Mouse (Mus musculus): Measurements from ENCODE around the gene C1qtnf4. TPM values are rescaled to one million over a fixed set of nuclear protein-coding genes. Genes with fewer than 3 reads are reported as not detected.

The C1qtnf4 gene
- total and polyA plus RNA-seq, 3 experiments, result 4.2 to 8.4 (median 4.4) TPM

DNA sequence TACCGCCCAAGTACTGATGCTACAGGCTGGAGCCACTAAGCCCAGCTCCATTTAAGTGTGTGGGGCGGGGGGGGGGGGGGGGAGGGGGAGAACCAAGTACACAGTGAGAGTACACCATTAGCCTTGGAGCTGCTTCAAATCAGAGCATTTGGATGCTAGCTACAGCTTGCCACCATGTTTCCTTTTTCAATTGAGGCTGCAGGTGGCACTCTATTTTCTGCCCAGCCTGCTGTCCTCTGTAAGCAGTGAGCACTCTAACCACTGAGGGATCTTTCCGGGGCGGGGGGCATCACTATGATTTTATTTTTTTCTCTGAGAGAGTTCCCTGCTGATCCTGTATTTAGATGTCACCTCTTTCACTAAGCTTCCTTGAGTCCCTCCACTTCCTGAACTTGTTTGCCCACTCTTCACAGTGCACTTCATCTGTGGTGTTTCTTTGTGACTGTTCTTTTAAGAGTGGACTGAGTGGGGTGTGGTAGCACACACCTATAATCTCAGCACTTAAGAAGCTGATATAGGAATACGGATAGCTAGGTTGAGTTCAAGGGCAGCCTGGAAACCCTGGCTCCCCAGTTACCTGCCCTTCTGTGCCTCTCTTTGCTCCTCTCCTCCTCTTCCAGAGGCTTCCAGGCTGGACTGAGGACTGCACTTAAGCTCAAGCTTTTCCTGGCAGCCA lies 7.9 kb upstream of the C1qtnf4 start:
- Histone ChIP-seq H3K4me3 (no peak overlapping the region), H3K4me1 (ENCODE audit: control insufficient read depth, insufficient read depth, low read length) (no peaks in the 10 kb centered on the region; the same call in 1 of the 2 replicates), H3K9ac (ENCODE audit: low read depth, low read length) (no peak overlapping the region), H3K36me3 (ENCODE audit: control insufficient read depth, insufficient read depth, low read length) (no peaks in the 10 kb centered on the region), H3K27me3 (ENCODE audit: control insufficient read depth, insufficient read depth, low read length) (peaks cover 1% of the 10 kb centered on the region; the same call in 1 of the 2 replicates), H3K27ac (no peak overlapping the region), H3K79me2 (replicated peaks; ENCODE audit: control insufficient read depth, insufficient read depth, low read length) (no peaks in the 10 kb centered on the region)
- WGBS, result 53% methylated on average over 5 of the region's 5 CpGs
- intact Hi-C loops (cut with DNase I), result no loop called here
- TF ChIP-seq EP300 (IDR thresholded peaks at IDR 0.05; ENCODE audit: insufficient read depth, low read depth, low read length) (no peak), POLR2A (IDR thresholded peaks at IDR 0.05; ENCODE audit: insufficient read depth, low read depth, low read length) (no peak), CTCF (IDR thresholded peaks at IDR 0.05) (no peak)
- no peak for DNase-seq

DNA sequence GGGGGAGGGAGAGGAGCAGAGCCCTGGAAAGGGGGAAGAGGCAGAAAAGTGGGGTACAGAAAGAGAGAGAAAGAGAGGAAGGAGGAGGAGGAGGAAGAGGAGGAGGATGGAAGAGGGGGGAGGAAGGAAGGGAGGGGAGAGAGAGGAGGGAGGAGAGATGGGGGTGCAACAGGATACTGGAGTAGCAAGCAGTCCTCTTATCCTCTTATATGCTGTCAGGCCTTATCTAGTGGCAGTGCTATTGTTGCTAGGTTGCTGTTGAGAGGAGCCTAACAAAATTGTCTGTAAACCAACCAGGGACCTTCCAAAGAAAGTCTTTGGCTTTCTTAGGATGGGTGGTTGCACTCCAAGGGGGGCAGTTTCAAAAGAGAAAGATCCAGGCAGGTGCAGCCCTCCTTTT lies 6.2 kb upstream of the C1qtnf4 start:
- no peak for DNase-seq
- TF ChIP-seq POLR2A (IDR thresholded peaks at IDR 0.05; ENCODE audit: insufficient read depth, low read depth, low read length) (no peak), CTCF (IDR thresholded peaks at IDR 0.05) (no peak), EP300 (IDR thresholded peaks at IDR 0.05; ENCODE audit: insufficient read depth, low read depth, low read length) (no peak)
- Histone ChIP-seq H3K79me2 (replicated peaks; ENCODE audit: control insufficient read depth, insufficient read depth, low read length) (no peaks in the 10 kb centered on the region), H3K4me3 (no peak overlapping the region), H3K4me1 (ENCODE audit: control insufficient read depth, insufficient read depth, low read length) (no peaks in the 10 kb centered on the region), H3K9ac (ENCODE audit: low read depth, low read length) (no peak overlapping the region), H3K27ac (no peak overlapping the region), H3K27me3 (ENCODE audit: control insufficient read depth, insufficient read depth, low read length) (peaks cover 1% of the 10 kb centered on the region; the same call in 1 of the 2 replicates), H3K36me3 (ENCODE audit: control insufficient read depth, insufficient read depth, low read length) (no peaks in the 10 kb centered on the region)
- intact Hi-C loops (cut with DNase I), result no loop called here

- H3K27me3 ChIP-seq (ENCODE audit: control insufficient read depth, insufficient read depth, low read length), result peaks cover 1% of the 10 kb centered on the region; the same call in 1 of the 2 replicates
- H3K4me1 ChIP-seq (ENCODE audit: control insufficient read depth, insufficient read depth, low read length), result no peaks in the 10 kb centered on the region
- no peak overlapping the region for H3K27ac ChIP-seq
- DNase-seq, result no peak
- WGBS, result 42% methylated on average over 6 of the region's 6 CpGs
- H3K9ac ChIP-seq (ENCODE audit: low read depth, low read length), result no peak overlapping the region
- intact Hi-C loops (cut with DNase I), result no loop called here
- no peaks in the 10 kb centered on the region for H3K79me2 ChIP-seq (replicated peaks; ENCODE audit: control insufficient read depth, insufficient read depth, low read length)
- no peaks in the 10 kb centered on the region for H3K36me3 ChIP-seq (ENCODE audit: control insufficient read depth, insufficient read depth, low read length)
- TF ChIP-seq EP300 (IDR thresholded peaks at IDR 0.05; ENCODE audit: insufficient read depth, low read depth, low read length) (no peak), POLR2A (IDR thresholded peaks at IDR 0.05; ENCODE audit: insufficient read depth, low read depth, low read length) (no peak), CTCF (IDR thresholded peaks at IDR 0.05) (no peak)
- no peak overlapping the region for H3K4me3 ChIP-seq
These were observed 5.4 kb upstream of the C1qtnf4 start for GRCm38 (mm10) chr2:90880144-90880785.

DNA sequence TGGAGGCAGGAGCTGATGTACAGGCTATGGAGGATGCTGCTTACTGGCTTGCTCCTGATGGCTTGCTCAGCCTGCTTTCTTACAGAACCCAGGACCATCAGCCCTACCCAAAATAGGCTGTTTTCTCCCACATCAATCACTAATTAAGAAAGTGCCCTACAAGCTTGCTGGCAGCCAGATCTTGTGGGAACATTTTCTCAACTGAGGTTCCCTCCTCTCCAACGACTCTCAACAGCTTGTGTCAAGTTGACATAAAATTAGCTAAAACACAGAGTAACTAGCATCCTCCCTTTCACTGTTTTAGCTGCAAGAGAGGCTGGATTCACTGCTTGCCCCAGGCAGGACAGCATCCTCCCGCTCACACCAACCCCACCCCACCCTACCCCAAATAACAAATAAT lies 3.8 kb upstream of the C1qtnf4 start:
- TF ChIP-seq CTCF (IDR thresholded peaks at IDR 0.05) (no peak), POLR2A (IDR thresholded peaks at IDR 0.05; ENCODE audit: insufficient read depth, low read depth, low read length) (no peak), EP300 (IDR thresholded peaks at IDR 0.05; ENCODE audit: insufficient read depth, low read depth, low read length) (no peak)
- DNase-seq, result no peak
- no peak overlapping the region for H3K4me3 ChIP-seq
- H3K4me1 ChIP-seq (ENCODE audit: control insufficient read depth, insufficient read depth, low read length), result no peaks in the 10 kb centered on the region
- 80% methylated on average over 2 of the region's 2 CpGs for WGBS
- no peaks in the 10 kb centered on the region for H3K36me3 ChIP-seq (ENCODE audit: control insufficient read depth, insufficient read depth, low read length)
- intact Hi-C loops (cut with DNase I), result no loop called here
- H3K9ac ChIP-seq (ENCODE audit: low read depth, low read length), result no peak overlapping the region
- no peaks in the 10 kb centered on the region for H3K79me2 ChIP-seq (replicated peaks; ENCODE audit: control insufficient read depth, insufficient read depth, low read length)
- peaks cover 6% of the 10 kb centered on the region; the same call in 1 of the 2 replicates for H3K27me3 ChIP-seq (ENCODE audit: control insufficient read depth, insufficient read depth, low read length)
- no peak overlapping the region for H3K27ac ChIP-seq

DNA sequence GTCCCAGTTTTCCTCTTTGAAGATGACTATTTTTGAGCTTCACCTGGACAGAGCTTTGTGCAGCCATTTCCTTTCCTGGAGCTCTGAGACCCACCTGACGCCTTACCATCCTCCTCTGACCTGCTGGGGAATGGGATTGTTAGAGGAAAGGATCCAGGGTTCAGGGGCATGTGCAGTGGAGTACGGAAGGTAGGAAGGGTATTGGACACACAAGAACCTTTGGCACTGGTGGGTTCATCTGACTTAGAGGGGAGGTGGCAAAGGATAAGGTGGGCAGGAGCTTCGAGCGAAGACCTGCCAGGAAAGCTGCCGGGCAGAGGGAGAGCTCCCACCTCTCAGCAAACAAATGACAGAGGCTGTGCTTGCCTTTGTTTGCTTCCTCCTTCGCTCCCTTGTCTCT lies 776 bp downstream of the C1qtnf4 start:
- WGBS, result 52% methylated on average over 6 of the region's 6 CpGs
- H3K4me3 ChIP-seq, result no peak overlapping the region
- peaks cover 7% of the 10 kb centered on the region; the same call in 1 of the 2 replicates for H3K27me3 ChIP-seq (ENCODE audit: control insufficient read depth, insufficient read depth, low read length)
- DNase-seq, result no peak
- no peak overlapping the region for H3K27ac ChIP-seq
- no peaks in the 10 kb centered on the region for H3K79me2 ChIP-seq (replicated peaks; ENCODE audit: control insufficient read depth, insufficient read depth, low read length)
- intact Hi-C loops (cut with DNase I), result no loop called here
- H3K36me3 ChIP-seq (ENCODE audit: control insufficient read depth, insufficient read depth, low read length), result no peaks in the 10 kb centered on the region
- no peak overlapping the region for H3K9ac ChIP-seq (ENCODE audit: low read depth, low read length)
- TF ChIP-seq CTCF (IDR thresholded peaks at IDR 0.05) (no peak), EP300 (IDR thresholded peaks at IDR 0.05; ENCODE audit: insufficient read depth, low read depth, low read length) (no peak), POLR2A (IDR thresholded peaks at IDR 0.05; ENCODE audit: insufficient read depth, low read depth, low read length) (no peak)
- no peaks in the 10 kb centered on the region for H3K4me1 ChIP-seq (ENCODE audit: control insufficient read depth, insufficient read depth, low read length)

GRCm38 (mm10) chr2:90887627-90888026 lies 2.0 kb downstream of the C1qtnf4 start:
- Histone ChIP-seq H3K4me3 (no peak overlapping the region), H3K27me3 (ENCODE audit: control insufficient read depth, insufficient read depth, low read length) (peaks cover 7% of the 10 kb centered on the region; the same call in 1 of the 2 replicates), H3K9ac (ENCODE audit: low read depth, low read length) (no peak overlapping the region), H3K4me1 (ENCODE audit: control insufficient read depth, insufficient read depth, low read length) (no peaks in the 10 kb centered on the region), H3K36me3 (ENCODE audit: control insufficient read depth, insufficient read depth, low read length) (no peaks in the 10 kb centered on the region), H3K27ac (no peak overlapping the region), H3K79me2 (replicated peaks; ENCODE audit: control insufficient read depth, insufficient read depth, low read length) (no peaks in the 10 kb centered on the region)
- WGBS, result 37% methylated on average over 5 of the region's 5 CpGs
- TF ChIP-seq CTCF (IDR thresholded peaks at IDR 0.05), result no peak
- no peak for TF ChIP-seq POLR2A (IDR thresholded peaks at IDR 0.05; ENCODE audit: insufficient read depth, low read depth, low read length)
- TF ChIP-seq EP300 (IDR thresholded peaks at IDR 0.05; ENCODE audit: insufficient read depth, low read depth, low read length), result no peak
- no peak for DNase-seq
- intact Hi-C loops (cut with DNase I), result no loop called here

Measured in heart, adult 2 months (tissue).